Mouse (Mus musculus) ovary, postnatal 10 days (tissue): Measurements from ENCODE around the gene Zfp207.
A peak's percentile ranks its signal among the peaks of the same experiment; 100 is the strongest.
"Not testable (repeated sequence)": the region's sequence is repeated elsewhere in the genome, so short reads cannot be mapped to it uniquely, and the experiment has no call there.

Source experiments
- DNase-seq: peaks from one replicate; pipeline ENCODE4 v3.0.0; 2022; ENCODE audit warnings: low spot score

The Zfp207 gene

DNA sequence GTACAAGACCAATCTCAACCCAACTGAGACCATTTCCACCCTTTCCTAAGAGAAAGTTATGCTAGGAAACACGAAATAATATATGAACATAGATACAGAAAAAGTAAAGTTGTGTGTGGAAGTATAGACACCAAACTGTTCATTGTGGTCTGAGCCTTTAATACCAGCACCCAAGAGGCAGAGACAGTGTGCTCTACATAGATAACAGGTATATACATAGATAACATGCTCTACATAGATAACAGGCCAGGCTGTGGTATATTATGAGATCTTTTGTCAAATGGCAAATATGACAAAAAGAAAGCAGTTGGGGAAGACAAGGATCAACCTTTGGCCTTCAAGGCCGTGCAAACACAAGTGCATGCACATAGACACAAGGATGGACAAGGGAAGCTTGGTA is 27.3 kb downstream of the Zfp207 start:
- DNase-seq = no peak

DNA sequence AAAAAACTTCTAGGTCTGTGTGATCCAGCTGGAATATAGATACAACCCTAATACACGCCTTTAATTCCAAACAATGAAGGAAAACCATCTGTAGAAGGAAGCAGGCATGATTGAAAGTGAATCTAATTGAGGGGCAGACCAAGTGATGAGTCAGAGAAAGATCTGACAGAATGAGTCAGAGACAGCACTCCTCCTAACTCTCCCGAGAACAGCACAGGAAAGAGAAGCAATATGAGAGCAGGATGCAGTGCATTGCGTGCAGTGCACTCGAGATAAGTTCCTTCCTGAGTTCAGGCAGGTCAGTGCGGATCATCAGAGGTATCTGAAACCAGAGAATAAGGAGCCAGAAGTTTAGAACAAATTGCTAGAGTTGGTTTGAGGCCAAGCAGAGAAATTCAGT is 34.0 kb downstream of the Zfp207 start:
- no peak for DNase-seq

- no peak for DNase-seq
These were observed 36.7 kb downstream of the Zfp207 start for GRCm38 (mm10) chr11:80419743-80420142.

GRCm38 (mm10) chr11:80420202-80420984 is 37.3 kb downstream of the Zfp207 start:
- DNase-seq = no peak

GRCm38 (mm10) chr11:80421421-80422047 is 38.5 kb downstream of the Zfp207 start:
- no peak for DNase-seq

DNA sequence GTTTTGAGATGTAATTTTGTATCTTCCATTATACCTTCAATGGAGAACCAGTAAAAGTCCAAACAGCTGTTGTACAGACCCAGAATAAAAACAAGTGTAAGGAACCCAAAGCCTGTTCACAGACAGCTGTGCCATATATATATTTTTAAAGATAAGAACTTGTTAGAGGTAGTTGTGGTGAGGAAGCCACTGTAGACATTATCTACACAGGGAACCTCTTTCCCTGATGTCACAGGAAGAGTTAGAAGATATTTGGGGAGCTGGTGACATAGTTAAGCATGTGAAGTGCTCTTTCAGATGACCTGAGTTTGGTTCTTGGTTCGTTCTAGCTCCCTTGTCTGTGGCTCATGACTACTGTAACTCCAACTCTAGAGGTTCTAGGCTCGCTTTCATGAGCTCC is 41.6 kb downstream of the Zfp207 start:
- no peak for DNase-seq

- no peak for DNase-seq
These were observed 42.2 kb downstream of the Zfp207 start for GRCm38 (mm10) chr11:80425247-80425778.

DNA sequence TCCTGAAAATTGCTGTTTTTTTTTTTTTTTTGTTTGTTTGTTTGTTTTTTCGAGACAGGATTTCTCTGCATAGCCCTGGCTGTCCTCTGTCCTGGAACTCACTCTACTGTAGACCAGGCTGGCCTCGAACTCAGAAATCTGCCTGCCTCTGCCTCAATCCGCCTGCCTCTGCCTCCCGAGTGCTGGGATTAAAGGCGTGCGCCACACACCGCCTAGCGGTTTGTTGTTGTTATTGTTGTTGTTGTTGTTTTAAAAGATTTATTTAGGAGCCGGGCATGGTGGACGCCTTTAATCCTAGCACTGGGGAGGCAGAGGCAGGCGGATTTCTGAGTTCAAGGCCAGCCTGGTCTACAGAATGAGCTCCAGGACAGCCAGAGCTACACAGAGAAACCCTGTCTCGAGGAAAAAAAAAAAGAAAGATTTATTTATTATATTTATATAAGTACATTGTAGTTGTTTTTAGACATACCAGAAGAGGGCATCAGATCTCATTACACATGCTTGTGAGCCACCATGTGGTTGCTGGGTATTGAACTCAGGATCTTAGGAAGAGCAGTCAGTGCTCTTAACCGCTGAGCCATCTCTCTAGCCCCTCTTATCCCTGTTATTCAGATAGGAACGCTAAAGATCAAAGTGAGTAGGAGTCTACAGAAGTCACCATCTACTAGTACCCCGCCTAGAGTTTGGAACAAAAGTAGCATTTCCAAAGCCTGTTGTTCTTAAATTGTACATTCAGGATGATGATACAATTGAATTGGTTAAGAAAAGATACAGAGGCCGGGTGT is 43.1 kb downstream of the Zfp207 start:
- not testable (repeated sequence) for DNase-seq

DNA sequence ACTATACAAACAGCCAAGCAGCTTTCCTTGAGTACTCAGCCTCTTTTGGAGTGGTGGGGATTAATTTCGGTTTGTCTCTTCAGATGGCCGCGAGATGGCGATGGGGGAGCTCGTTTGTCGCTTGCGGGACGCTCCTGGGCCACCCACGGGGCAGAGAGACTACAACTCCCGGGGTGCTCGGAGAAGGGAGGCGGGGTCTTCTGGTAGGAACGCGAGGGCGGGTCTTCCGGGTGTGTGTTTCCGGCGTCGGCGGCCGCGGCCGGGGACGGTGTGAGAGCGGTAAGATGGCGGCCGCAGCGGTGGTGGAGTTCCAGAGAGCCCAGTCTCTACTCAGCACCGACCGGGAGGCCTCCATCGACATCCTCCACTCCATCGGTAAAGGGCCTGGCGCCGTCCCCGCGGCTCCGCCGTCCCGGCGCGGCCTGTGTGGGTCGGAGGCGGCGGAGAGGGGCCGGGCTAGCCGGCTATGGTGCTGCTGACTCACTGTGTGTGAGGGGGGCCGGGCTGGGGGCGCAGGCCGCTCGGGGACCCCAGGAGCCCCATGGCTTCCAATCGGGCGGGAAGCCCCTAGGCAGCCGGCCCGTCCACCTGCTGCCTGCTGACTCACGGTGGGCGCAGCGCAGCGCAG is 45.4 kb downstream of the Zfp207 start, which contains the start of gene Psmd11:
Psmd11 (plus strand) TSS at position 235 of the 628 bp plus-strand sequence.
- DNase-seq = peak; percentile 74

GRCm38 (mm10) chr11:80429009-80429475 is 46.0 kb downstream of the Zfp207 start:
- DNase-seq = peak; percentile 20

- DNase-seq = no peak
These were observed 46.6 kb downstream of the Zfp207 start for GRCm38 (mm10) chr11:80429500-80430166.

- no peak for DNase-seq
These were observed 47.4 kb downstream of the Zfp207 start for GRCm38 (mm10) chr11:80430366-80430910.

DNA sequence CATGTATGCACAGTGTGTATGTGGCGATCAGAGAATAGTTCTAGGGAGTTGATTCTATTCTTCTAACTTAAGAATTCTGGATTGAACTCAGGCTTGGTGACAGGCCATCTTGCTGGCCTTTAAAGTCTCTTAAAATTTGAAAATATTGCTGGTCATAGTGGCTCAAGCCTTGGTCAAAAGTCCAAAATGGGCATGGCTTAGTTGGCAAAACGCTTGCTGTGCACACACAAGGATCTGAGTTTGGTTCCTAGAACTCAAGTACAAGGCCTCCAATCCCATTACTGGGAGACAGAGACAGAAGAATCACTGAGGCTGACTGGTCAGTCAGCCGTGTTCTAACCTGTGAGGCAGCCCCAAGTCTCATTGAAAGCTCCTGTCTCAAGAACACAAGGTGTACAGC is 63.8 kb downstream of the Zfp207 start:
- DNase-seq = no peak

DNA sequence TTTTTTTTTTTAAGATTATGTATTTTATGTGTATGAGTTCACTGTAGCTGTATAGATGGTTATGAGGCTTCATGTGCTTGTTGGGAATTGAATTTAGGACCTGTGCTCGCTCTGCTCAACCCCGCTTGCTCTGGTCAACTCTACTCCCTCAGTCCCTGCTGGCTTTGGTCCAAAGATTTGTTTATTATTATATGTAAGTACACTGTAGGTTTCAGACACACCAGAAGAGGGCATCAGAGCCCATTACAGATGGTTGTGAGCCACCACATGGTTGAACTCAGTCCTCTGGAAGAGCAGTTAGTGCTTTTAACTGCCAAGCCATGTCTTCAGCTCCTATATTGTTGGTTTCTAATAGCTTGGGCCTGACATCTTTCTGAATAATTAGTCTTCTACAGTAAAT is 66.8 kb downstream of the Zfp207 start:
- no peak for DNase-seq

DNA sequence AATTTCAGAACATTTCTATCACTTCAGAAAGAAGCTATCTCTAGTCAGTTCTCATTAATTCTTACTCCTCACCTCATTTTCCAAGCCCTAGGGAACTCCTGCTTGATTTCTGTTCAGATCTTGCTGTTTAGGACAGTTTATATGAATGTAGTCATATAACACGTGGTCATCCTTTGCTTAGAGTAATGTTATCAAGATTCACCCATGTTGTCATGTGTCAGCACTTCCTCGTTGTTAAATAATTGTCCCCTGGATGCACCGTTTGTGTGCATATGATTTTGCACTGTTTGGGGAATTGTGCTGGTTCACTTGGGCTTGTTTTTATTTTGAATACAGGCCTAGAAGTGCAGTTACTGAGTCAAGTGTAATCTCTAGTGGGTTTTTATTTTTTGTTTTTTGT is 69.2 kb downstream of the Zfp207 start:
- DNase-seq = no peak

- DNase-seq = no peak
These were observed 70.1 kb downstream of the Zfp207 start for GRCm38 (mm10) chr11:80453198-80453597.
